Mouse (Mus musculus): ENCODE results near the gene Isg20l2. TPM values are rescaled to one million over a fixed set of nuclear protein-coding genes. Genes with fewer than 3 reads are reported as not detected.
"Not testable (repeated sequence)": the region's sequence is repeated elsewhere in the genome, so short reads cannot be mapped to it uniquely, and the experiment has no call there.

Isg20l2 gene
- total RNA-seq (2021) = 10 to 100 TPM; 20.7 to 22.0 TPM
- long read RNA-seq, experiment 1, transcript Isg20l2-201 (4 exons, 2,893 nt) = major isoform, 5 of 10 reads
- long read RNA-seq, experiment 1, partial matches to known transcripts = 5 of 10 reads
- long read RNA-seq, experiment 1, other reads (novel, unspliced or antisense) = 0 of 10 reads
- long read RNA-seq, experiment 2, transcript Isg20l2-201 (4 exons, 2,893 nt) = major isoform, 7 of 9 reads
- long read RNA-seq, experiment 2, partial matches to known transcripts = 2 of 9 reads
- long read RNA-seq, experiment 2, other reads (novel, unspliced or antisense) = 0 of 9 reads

DNA sequence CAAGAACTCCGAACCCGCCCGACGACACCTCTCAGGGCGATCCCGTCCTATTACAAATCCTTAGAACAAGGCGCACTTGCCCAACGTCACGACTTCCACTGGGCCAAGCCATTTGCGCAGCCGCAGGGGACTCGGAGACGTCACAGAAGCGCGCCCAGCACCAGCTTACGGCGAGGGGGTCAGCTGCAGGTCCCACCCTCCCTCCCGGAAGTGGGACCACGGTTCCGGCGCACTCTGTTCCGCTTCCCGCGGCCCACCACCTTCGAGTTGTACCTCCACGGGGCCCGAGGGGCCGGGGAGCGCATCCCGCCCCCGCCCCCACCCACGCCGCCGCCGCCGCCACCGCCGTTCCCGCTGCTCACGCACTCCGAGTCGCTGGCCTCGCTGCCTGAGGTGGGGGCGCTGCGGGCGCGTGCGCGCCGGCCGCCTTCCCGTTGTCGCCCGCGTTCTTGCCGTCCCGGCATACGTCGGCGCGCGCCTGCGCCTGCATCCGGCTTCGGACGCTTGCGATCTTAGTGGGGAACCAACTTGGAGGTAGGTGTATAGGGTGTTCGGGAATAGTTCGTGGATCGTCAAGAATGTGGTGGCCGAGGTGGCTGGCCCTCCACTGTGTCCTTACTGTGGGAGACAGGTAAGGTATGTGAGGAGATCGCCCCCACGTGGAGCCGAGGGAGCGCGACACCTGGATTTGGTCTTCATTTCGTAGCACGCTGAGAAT lies at the start of gene Isg20l2, which contains the start of gene Rrnad1:
Gene Isg20l2, plus strand, starts transcription at position 237 of the 718 bp plus-strand sequence.
Gene Rrnad1, minus strand, starts transcription at position 640 of the 718 bp plus-strand sequence.
- peak; percentile 97 to 99 for DNase-seq

DNA sequence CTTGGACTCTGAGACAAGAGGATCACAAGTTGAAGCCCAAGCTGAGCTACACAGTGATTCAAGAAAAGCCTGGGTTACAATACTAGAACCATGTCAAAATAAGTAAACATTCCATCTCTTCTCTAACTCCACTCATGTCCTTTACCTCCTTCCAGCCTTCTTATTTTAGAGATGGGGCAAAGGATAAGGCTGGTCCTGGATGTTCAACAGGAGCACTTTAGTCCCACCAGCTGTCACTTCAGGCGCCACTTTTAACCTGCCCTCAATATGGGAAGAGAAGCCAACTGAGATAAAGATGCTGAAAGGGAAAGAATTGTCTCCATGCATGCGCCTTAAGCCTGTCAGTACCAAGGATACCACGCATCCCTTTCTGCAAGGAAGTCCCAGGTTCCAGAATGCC lies 45.8 kb upstream of the Isg20l2 start:
- DNase-seq = no peak

DNA sequence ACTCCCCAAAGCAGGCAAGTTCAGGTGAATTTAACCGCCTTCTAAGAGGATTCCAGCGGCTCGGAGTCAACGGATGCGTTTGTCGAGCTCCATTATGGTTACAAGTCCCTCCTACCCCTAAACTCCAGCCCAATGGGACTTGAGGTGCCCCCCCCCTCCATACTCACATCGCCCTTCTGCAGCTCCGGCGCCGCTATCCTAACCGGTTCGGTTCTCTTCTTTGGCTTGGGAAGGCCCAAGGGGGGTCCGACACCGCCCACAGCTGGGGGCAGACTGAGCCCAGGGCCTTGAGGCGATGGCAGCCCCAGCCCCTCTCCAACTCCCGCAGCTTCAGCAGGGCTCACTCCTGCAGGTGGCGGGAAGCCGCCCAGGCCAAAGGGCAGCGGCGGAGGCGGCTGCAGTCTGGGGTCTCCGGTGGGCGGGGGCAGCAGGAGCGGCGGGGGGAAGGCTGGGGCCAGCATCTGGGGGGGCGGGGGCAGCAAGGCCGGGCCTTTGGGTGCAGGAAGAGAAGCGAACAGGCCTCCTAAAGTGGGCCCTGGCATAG lies 45.3 kb upstream of the Isg20l2 start:
- peak; percentile 35 to 52 for DNase-seq

DNA sequence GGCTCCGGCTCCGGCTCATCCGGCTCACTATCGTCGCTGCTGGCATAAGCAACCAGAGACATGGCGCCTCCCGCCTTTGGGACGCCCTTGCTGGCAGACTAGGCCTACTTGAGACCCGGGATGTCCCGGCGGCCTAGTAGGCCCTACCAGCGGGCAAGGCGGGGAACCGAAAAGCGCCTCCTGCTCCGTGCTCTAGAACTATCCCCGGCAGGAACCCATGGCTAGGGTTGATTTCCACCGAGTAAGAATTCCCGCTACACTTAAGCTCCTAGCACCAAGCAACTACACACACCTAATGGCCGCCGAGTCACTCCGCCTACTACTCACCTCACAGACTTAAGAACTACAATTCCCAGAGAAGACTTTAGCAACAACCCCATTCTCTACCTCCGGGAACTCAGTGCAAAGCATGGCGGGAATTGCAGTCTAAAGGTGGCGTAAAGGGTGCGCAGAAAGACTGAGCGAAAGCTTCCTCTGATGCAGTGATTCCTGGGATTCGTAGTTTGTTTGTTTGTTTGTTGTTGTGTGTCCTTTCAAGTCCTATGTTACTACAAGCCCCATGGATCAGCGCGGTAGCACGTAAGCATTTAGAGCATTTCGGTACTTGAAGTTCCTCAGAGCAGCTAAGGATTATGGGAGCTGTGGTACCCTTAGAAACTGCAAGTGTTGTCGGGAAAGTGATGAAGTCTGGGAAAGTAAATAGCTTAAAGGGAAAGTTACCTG lies 44.7 kb upstream of the Isg20l2 start, which contains the start of gene Prcc:
Gene Prcc, minus strand, starts transcription at position 328 of the 723 bp plus-strand sequence.
- DNase-seq = peak; percentile 90 to 91

DNA sequence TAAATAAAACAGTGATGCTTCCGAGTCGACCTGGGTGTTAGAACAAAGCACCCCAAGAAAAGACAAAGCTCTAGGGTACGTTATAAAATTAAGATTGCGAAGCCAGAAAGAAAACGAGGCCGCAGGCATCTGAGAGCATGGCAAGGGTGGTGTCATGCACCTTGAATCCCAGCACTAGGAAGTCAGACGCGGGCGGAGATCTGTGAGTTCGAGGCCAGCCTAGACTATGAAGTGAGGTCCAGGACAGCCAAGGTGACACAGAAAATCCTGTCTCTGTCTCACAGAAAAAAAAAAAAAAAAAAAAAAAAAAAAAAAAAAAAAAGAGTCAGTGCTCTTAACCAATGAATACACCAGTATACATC lies 44.1 kb upstream of the Isg20l2 start:
- no peak for DNase-seq

DNA sequence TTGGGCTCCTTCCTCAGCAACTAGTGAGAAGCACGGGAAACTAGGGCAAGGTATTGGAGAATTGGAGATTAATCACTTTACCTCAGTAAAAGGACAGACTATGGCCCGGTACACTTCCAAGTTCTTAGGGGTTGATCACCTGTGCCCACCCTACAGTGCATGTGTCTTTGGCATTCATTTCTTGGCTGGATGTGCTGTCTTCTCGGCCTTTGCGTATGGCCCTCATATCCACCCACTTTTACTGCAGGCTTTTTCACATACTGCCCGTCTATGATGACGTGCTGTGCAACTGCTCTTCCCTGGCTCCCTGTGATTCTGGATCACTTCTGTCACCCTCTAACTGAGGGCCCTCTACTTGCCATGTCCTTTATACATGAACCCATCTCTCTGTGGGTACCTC lies 43.7 kb upstream of the Isg20l2 start:
- no peak for DNase-seq

DNA sequence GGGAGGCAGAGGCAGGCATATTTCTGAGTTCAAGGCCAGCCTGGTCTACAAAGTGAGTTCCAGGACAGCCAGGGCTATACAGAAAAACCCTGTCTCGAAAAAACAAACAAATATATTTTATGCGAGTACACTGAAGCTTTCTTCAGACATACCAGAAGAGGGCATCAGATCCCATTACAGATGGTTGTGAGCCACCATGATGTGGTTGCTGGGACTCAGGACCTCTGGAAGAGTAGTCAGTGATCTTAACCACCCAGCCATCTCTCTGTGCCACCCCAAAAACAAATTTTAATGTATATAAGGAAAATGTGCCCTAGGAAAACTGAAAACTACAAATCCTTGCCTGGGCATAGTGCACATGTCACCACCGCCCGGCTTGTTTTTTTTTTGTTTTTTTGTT lies 42.7 kb upstream of the Isg20l2 start:
- not testable (repeated sequence) for DNase-seq

DNA sequence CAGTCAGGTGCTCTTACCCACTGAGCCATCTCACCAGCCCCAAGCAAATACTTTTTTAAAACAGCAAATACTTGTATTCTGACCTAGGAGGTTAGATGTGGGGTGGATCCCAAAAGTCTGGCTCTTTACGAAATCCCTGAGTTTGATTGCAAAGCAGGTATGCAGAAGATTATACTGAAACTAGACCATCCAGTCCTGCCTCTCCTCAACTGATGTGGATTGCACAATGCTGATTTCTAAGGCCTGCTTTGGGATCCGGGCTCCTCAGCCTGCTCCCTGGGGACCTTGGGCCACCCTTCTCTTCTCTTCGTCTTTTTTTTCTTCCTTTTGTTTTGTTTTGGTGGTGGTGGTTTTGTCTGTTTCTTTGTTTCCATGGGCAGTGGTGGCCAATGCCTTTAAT lies 38.6 kb upstream of the Isg20l2 start:
- DNase-seq = no peak

DNA sequence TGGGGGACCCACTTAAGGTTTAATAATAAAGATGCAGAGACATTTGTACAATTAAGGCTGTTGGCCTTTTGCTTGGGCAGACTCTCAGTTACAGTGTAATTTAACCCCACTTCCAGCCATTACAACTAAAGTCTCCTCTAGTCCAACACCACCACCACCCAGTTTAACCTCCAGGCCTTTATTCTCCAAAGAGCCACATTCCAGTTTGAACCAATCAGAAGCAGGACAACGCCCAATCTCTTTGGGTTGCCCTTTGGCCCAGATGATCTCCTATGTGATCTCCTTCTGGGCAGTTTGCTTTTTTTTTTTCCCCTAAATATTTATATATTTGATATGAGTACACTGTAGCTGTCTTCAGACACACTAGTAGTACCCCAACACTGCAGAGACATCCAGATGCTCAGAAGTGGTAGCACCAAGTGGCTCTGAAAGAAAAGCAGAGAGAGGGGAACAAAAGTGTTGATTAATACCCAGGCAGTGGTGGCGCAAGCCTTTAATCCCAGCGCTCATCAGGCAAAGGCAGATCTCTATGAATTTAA lies 36.7 kb upstream of the Isg20l2 start:
- no peak for DNase-seq

DNA sequence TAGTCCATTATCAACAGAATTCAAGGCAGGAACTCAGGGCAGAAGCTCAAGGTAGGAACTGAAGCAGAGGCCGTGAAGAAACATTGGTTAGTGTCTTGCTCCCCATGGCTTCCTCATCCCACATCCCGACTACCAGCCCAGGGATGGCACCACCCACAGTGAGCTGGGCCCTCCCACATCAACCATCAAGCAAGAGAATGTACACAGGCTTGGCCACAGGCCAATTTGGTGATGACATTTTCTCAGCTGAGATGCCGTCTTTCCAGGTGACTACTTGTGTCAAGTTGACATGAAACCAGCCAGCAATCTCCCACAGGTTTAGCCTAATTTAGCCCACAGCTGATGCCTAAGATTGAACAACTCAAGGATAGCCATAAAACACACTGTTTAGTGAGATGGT lies 30.8 kb upstream of the Isg20l2 start:
- no peak for DNase-seq

DNA sequence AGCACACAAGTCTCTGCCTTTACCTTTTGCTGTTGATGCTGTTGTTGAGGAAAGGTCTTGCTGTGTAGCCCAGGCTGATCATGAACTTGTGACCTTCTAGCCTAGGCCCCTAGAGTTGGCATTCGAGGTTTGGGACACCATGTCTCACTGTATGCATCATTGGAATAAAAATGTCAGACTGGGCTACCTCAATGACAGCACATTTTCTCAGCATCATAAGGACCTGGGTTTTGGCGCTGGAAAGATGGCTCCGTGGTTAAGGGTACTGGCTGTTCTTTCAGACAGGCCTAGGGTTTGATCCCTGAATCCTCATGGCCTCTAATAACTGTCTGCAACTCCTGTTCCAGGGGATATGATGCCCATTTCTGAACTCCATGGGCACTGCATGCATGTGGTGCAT lies 30.3 kb upstream of the Isg20l2 start:
- no peak for DNase-seq

DNA sequence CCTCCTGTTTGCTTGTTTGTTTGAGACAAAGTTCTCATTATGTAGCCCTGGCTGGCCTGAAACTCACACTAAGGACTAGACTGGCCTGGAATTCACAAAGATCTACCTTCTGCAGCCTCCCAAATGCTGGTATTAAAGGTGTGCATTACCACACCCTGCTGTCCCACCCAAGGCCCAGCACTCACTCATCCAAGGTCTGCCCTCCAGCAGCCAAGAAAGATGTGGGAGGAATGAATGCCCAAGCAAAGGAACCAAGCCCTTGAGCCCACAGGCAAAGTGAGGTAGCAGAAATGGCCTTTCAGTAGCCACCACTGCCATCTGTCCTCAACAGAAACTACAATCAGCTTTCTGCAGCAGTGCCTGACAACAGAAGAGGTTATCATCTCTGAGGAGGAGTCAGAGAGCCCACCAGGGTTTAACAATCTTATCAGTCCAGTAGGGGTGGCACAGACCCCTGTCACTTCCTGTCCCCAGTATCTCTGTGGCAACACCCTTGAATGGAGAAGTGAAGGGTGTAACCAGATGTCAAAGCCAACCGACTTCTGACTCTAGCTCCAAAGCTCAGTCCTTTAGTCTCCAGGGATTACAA lies 29.0 kb upstream of the Isg20l2 start:
- DNase-seq = no peak

DNA sequence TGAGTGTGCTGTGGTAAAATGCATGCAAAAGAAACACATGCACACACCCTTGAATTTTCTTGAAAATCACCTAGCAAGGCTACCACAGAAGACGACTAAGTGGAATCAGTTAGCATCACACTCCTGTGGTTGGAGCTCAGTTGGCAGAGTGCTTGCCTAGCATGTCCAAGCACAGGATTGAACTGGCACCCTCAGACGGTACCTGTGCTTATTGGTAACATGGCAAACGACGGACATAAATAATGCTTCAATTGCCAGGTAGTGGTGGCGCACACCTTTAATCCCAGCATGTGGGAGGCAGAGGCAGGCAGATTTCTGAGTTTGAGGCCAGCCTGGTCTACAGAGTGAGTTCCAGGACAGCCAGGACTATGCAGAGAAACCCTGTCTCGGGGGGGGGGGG lies 28.2 kb upstream of the Isg20l2 start:
- DNase-seq = not testable (repeated sequence)

DNA sequence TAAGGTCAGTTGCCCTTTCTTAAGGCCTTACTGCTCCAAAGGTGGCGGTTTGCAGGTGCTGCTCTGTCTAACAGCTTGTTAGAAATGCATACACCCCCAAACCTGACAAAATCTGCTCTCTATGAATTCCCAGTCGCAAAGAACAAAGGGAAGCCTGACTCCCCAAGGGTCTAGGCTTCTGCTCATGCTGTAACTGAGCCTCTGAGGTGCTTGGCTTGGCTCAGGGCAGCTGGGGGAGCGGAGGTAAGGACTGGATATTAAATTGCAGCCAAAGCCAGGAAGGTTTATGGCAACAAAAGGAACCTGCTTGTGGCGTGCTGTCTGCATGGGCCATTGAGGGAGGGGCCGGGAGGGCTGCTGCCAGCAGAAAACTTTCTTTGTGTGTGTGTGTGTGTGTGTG lies 26.3 kb upstream of the Isg20l2 start:
- DNase-seq = no peak

DNA sequence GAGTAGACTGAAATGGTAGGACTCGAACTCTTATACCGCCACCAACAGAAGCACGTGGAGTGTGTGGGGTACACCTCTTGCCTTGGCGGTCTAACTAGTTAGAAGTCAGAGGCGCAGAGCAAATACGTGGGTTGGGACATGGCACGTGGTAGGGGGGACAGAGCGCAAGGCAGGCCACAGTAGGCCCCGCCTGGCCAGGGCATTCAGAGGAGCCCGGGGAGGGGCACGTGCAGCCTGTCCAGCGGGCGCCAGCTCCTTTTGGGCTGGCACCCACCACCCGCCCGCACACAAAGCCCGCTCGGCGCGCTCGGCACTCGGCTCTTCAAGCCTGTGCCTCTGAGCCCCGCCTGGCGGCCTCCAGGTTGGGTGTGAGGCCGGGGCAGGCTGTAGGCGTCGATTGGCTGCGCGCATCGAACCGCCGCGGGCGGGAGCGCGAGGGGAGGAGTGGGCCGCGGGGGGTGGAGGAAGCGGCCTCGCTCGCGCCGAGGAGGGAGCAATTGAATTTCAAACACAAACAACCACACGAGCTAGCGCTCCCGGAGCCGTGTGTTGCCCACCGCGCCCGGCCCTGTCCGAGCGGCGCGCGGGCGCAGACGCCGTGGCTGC lies 24.1 kb upstream of the Isg20l2 start, which contains the start of gene Hdgf:
Gene Hdgf, plus strand, starts transcription at position 442 of the 606 bp plus-strand sequence.
- DNase-seq = peak; percentile 96 to 97

DNA sequence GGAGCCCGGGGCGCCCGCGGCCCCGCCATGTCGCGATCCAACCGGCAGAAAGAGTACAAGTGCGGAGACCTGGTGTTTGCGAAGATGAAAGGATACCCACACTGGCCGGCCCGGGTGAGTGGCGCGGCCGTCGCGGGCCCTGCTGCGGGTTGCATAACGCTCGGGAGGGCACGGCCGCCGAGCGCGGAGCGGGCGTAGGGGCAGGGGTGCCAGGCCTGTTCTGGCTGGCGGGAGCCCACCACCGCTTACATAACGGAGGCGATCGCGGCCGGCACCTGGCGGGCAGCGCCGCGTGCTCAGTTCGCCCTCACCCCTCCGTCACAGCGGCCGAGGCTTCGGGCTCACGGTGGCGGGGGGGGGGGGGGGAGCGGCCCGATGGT lies 23.5 kb upstream of the Isg20l2 start:
- DNase-seq = peak; percentile 67 to 76

DNA sequence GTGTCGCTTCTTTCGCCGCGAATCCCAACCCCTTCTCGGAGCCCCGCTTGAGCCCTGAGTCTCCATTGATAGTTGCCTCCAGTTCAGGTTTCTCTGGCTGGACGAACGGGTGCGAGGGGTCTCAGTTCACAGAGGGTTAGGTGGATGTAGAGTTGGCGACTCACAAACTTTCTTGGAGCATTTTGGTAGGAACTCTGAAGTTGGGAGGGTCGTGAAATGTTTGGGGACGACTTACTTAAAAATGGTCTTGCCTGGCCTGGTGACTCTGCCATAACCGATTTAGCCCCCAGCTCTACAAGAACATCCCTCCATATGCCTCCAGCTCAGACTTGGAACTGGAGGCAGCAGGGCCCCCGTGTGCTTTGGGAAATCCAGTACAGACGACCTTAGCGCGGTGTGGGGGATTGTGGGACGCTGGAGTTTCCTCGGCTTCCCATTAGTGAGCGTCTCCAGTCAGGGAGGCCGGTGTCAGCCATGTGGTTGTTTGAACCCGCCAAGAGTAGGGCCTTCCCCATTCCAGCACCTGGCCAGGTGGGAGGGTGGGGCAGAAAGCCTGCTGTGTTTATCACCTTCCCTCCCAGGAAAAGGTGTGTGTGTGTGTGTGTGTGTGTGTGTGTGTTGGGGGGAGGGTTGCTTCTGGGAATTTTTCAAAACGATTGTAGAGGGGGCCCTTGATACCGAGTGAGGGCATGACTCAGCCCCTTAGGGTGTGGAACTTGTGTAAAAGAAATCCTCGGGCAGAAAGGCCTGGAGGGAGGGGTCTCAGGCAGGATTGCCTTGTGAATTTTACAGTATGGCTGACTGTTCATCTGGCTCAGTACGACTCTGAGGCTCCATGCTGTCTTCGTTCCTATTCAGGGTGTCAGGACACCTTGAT lies 22.9 kb upstream of the Isg20l2 start:
- peak; percentile 44 to 55 for DNase-seq

DNA sequence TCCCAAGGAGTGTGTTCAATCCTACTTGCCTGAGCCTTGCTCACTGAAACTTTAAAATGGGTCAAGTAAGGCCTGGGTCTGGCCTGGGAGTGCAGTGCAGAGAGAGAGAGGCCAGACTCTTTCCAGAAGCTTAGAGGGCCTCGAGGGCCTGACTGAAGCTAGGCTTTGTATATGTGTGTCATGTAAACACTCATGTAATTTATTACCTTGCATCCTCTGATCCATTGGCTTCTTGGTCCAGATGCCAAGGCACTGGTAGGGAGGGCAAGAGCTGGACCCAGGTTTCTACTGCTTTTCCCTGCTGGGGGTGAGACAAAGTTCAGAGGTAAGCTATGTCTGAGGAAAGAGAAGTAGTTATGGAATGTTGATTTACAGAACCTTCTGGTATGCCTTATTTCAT lies 22.2 kb upstream of the Isg20l2 start:
- no peak for DNase-seq

DNA sequence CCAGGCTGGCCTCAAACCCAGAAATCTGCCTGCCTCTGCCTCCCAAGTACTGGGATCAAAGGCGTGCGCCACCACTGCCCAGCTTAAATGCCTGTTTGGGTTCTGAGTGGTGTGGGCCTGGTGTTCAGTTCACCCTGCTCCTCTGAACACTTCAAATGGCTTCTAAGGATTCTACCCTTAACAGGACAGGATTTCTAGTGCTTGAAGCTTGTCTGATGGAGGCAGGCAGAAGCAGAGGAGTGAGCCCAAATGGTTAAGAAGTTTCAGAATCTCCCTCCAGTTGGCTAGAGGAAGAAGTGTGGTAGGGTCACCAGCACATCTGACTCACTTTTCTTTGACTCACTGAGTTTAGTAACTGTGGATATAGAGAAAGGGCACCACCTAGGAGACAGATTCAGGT lies 20.7 kb upstream of the Isg20l2 start:
- DNase-seq = no peak

DNA sequence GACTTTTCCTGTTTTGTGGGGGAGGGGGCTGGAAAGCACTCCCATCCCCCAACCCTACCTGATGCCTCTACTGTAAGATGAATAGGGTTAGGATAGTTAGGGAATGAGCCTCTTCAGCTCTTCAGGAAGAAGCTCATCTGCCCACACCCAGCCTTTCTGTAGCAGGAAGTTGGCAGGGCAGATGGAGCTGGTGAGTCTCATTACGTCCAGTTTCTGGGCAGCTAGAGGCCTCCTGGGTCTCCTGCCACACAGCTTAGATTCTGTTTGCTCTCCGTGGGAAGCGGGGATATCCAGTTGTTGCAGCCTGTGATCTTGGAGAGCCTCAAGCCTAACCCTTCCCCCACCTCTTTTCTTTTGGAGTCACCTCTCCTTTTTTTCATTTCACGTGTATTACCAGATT lies 20.2 kb upstream of the Isg20l2 start:
- no peak for DNase-seq
